Mouse (Mus musculus) stomach, postnatal 0 days (tissue): ENCODE measurements at regions not wholly inside any gene's neighbourhood (a gene's known extent, or its start where the extent isn't known, plus 50 kb on each side); places are given as distances from the start of the nearest gene placed in this dataset.

Experiments
- CTCF ChIP-seq: IDR thresholded peaks from 2 replicates; pipeline ENCODE4 v1.5.1; 2016; ENCODE audit warnings: antibody characterized with exemption, low read depth, mild to moderate bottlenecking, moderate library complexity
- EP300 ChIP-seq: optimal IDR thresholded peaks from 2 replicates; pipeline ENCODE3; 2016; ENCODE audit warnings: antibody characterized with exemption

GRCm38 (mm10) chr4:62785711-62786110, 179.7 kb upstream of the Zfp618 start:
- TF ChIP-seq CTCF = no peak
- no peak for TF ChIP-seq EP300
